Mouse (Mus musculus) megakaryocyte progenitor cell, adult 5-6 weeks (primary cell): ENCODE data around the gene Sema5a. TPM values are rescaled to one million over a fixed set of nuclear protein-coding genes. Genes with fewer than 3 reads are reported as not detected.

ENCODE experiments used
- ATAC-seq: replicated peaks from 2 replicates; pipeline ENCODE4 v1.8.0; 2016; ENCODE audit warnings: mild to moderate bottlenecking, moderate TSS enrichment, inconsistent platforms; ENCODE audit not compliant: poor library complexity
- total RNA-seq, 2 experiments: library from RNA; stranded (forward) in 1 of 2; stranded (reverse) in 1 of 2; fragments of 157-497, 149-512 nt in 1 of 2; fragments of 200-1000 nt in 1 of 2; gene quantifications; 2 replicates each; pipeline versions ENCODE4 v1.2.3 to v1.2.4; 2015 to 2017

Sema5a gene
- total RNA-seq, 2 experiments from 2014 or later, result not detected

GRCm38 (mm10) chr15:32427188-32427924 lies 182.7 kb downstream of the Sema5a start:
- ATAC-seq, result no peak

- no peak for ATAC-seq
Observed at GRCm38 (mm10) chr15:32432927-32433832, 188.6 kb downstream of the Sema5a start.

GRCm38 (mm10) chr15:32433833-32434155 lies 189.2 kb downstream of the Sema5a start:
- ATAC-seq, result no peak

- no peak for ATAC-seq
Observed at GRCm38 (mm10) chr15:32434274-32434673, 189.7 kb downstream of the Sema5a start.

- peak; percentile 66 for ATAC-seq
Observed at GRCm38 (mm10) chr15:32437654-32438053, 193.0 kb downstream of the Sema5a start.

- ATAC-seq, result no peak
Observed at GRCm38 (mm10) chr15:32442745-32443144, 198.1 kb downstream of the Sema5a start.

GRCm38 (mm10) chr15:32447558-32448349 lies 203.1 kb downstream of the Sema5a start:
- no peak for ATAC-seq

GRCm38 (mm10) chr15:32459046-32459445 lies 214.4 kb downstream of the Sema5a start:
- no peak for ATAC-seq

GRCm38 (mm10) chr15:32460238-32460637 lies 215.6 kb downstream of the Sema5a start:
- no peak for ATAC-seq

GRCm38 (mm10) chr15:32471480-32472050 lies 227.0 kb downstream of the Sema5a start:
- ATAC-seq, result no peak

GRCm38 (mm10) chr15:32480747-32481146 lies 236.1 kb downstream of the Sema5a start:
- ATAC-seq, result no peak

- no peak for ATAC-seq
Observed at GRCm38 (mm10) chr15:32485064-32485964, 240.7 kb downstream of the Sema5a start.

- no peak for ATAC-seq
Observed at GRCm38 (mm10) chr15:32487968-32488367, 243.4 kb downstream of the Sema5a start.

- ATAC-seq, result no peak
Observed at GRCm38 (mm10) chr15:32494219-32494618, 249.6 kb downstream of the Sema5a start.

GRCm38 (mm10) chr15:32494899-32495298 lies 250.3 kb downstream of the Sema5a start:
- no peak for ATAC-seq

- no peak for ATAC-seq
Observed at GRCm38 (mm10) chr15:32496880-32497279, 252.3 kb downstream of the Sema5a start.

- ATAC-seq, result no peak
Observed at GRCm38 (mm10) chr15:32505941-32506340, 261.3 kb downstream of the Sema5a start.

GRCm38 (mm10) chr15:32508282-32508681 lies 263.7 kb downstream of the Sema5a start:
- no peak for ATAC-seq

- no peak for ATAC-seq
Observed at GRCm38 (mm10) chr15:32514877-32515276, 270.3 kb downstream of the Sema5a start.

GRCm38 (mm10) chr15:32517954-32518353 lies 273.3 kb downstream of the Sema5a start:
- ATAC-seq, result no peak
